Mouse (Mus musculus) liver, postnatal 0 days (tissue): ENCODE results near the gene Qser1. TPM values are rescaled to one million over a fixed set of nuclear protein-coding genes. Genes with fewer than 3 reads are reported as not detected.
A peak's percentile ranks its signal among the peaks of the same experiment; 100 is the strongest.
"Not testable (repeated sequence)": the region's sequence is repeated elsewhere in the genome, so short reads cannot be mapped to it uniquely, and the experiment has no call there.

Experiments
- ATAC-seq: fragments of 200-750 bp; cut with Nextera tagmentation; 2 replicates; pipeline ENCODE4 v1.8.0; 2017; ENCODE audit warnings: mild to moderate bottlenecking, moderate library complexity
- DNase-seq: peaks from one replicate; pipeline ENCODE4 v3.0.0-alpha.2; 2016
- H3K27ac ChIP-seq: fragments of 300-500 bp; sonication (generic); 2 replicates; pipeline ENCODE4 v1.5.1; 2014; ENCODE audit warnings: antibody characterized with exemption, moderate library complexity, mild to moderate bottlenecking, low read depth
- H3K27me3 ChIP-seq: fragments of 300-500 bp; sonication (generic); 2 replicates; pipeline ENCODE4 v1.6.1; 2014; ENCODE audit warnings: low read length, control low read depth, mixed read lengths; ENCODE audit not compliant: insufficient read depth
- H3K36me3 ChIP-seq: fragments of 300-500 bp; sonication (generic); replicated peaks from 2 replicates; pipeline ENCODE4 v1.6.1; 2014; ENCODE audit warnings: mild to moderate bottlenecking, control low read depth, low read length, moderate library complexity, mixed read lengths; ENCODE audit not compliant: insufficient read depth
- H3K4me1 ChIP-seq: fragments of 300-500 bp; sonication (generic); 2 replicates; pipeline ENCODE4 v1.6.1; 2014; ENCODE audit warnings: antibody characterized with exemption, mild to moderate bottlenecking, control low read depth; ENCODE audit not compliant: insufficient read depth
- H3K4me2 ChIP-seq: fragments of 300-500 bp; sonication (generic); 2 replicates; pipeline ENCODE4 v1.6.1; 2014; ENCODE audit warnings: low read depth, mild to moderate bottlenecking, low read length, moderate library complexity, mixed read lengths
- H3K4me3 ChIP-seq: fragments of 300-500 bp; sonication (generic); 2 replicates; pipeline ENCODE4 v1.5.1; 2014; ENCODE audit warnings: low read depth, low read length
- H3K9ac ChIP-seq: fragments of 300-500 bp; sonication (generic); replicated peaks from 2 replicates; pipeline ENCODE4 v1.6.1; 2014; ENCODE audit warnings: mild to moderate bottlenecking, moderate library complexity
- H3K9me3 ChIP-seq: fragments of 300-500 bp; sonication (generic); 2 replicates; pipeline ENCODE4 v1.6.1; 2016; ENCODE audit warnings: mild to moderate bottlenecking, control low read depth, low read length, mixed read lengths
- CTCF ChIP-seq: sonication (generic); IDR thresholded peaks from 2 replicates; pipeline ENCODE4 v1.5.1; 2016; ENCODE audit warnings: antibody characterized with exemption, low read depth
- EP300 ChIP-seq: IDR thresholded peaks from 2 replicates; pipeline ENCODE4 v1.6.1; 2016; ENCODE audit warnings: antibody characterized with exemption, low read depth, mild to moderate bottlenecking
- WGBS: fragments of 180-500 bp; shearing (Covaris S2); extraction: QIAGEN DNeasy Blood & Tissue Kit; methylation state at CpG from one replicate; pipeline ENCODE4 v1.1.7; 2014; ENCODE audit not compliant: insufficient replicate concordance; 5-methylcytosine and 5-hydroxymethylcytosine counted together
- polyA plus RNA-seq: library from polyadenylated mRNA; unstranded; fragments of >200 nt; fragmentation: Nextera tagmentation; extraction: Ambion mirVana; gene quantifications from 2 replicates; pipeline ENCODE4 v1.2.1, GENCODE M21; 2015

Gene Qser1
- 1.2 TPM in 2 replicates for polyA plus RNA-seq

- peak within 1 kb of the TSS; percentile 92 for H3K9ac ChIP-seq
- peak within 1 kb of the TSS; percentile 99 for H3K4me2 ChIP-seq
- peak within 1 kb of the TSS; percentile 92 for H3K4me3 ChIP-seq
- H3K27ac ChIP-seq = peak within 1 kb of the TSS; percentile 97
- TF ChIP-seq CTCF (no peak), EP300 (no peak)
- no peaks in the 10 kb centered on the region for H3K27me3 ChIP-seq
- peaks cover 15% of the 10 kb centered on the region for H3K4me1 ChIP-seq
- no peaks in the 10 kb centered on the region for H3K9me3 ChIP-seq
- no peak for ATAC-seq
- WGBS = under 1% methylated on average over 16 of the region's 50 CpGs
- DNase-seq = no peak
- H3K36me3 ChIP-seq = no peaks in the 10 kb centered on the region
These were observed at the start of gene Qser1 for GRCm38 (mm10) chr2:104816371-104816827. TSS of gene Qser1 (minus strand) at chr2:104816760.

GRCm38 (mm10) chr2:104864176-104864860, 47.8 kb upstream of the Qser1 start:
- 89% methylated on average over 4 of the region's 4 CpGs for WGBS
- no peak for DNase-seq
- Histone ChIP-seq H3K27me3 (no peaks in the 10 kb centered on the region), H3K4me3 (no peak overlapping the region), H3K36me3 (no peaks in the 10 kb centered on the region), H3K4me2 (no peak overlapping the region), H3K27ac (no peak overlapping the region), H3K4me1 (no peaks in the 10 kb centered on the region), H3K9ac (no peak overlapping the region), H3K9me3 (no peaks in the 10 kb centered on the region)
- TF ChIP-seq CTCF (no peak), EP300 (no peak)
- ATAC-seq = peak; percentile 83

- TF ChIP-seq EP300 (no peak), CTCF (no peak)
- no peaks in the 10 kb centered on the region for H3K36me3 ChIP-seq
- no peaks in the 10 kb centered on the region for H3K27me3 ChIP-seq
- H3K4me3 ChIP-seq = no peak overlapping the region
- H3K4me2 ChIP-seq = no peak overlapping the region
- WGBS = 76% methylated on average over 10 of the region's 10 CpGs
- H3K9ac ChIP-seq = no peak overlapping the region
- ATAC-seq = no peak
- no peaks in the 10 kb centered on the region for H3K4me1 ChIP-seq
- no peak for DNase-seq
- no peaks in the 10 kb centered on the region for H3K9me3 ChIP-seq
- no peak overlapping the region for H3K27ac ChIP-seq
These were observed 43.9 kb upstream of the Qser1 start for GRCm38 (mm10) chr2:104860426-104860825.

- ATAC-seq = no peak
- TF ChIP-seq CTCF = no peak
- TF ChIP-seq EP300 = no peak
- Histone ChIP-seq H3K9ac (no peak overlapping the region), H3K4me1 (no peaks in the 10 kb centered on the region), H3K27ac (no peak overlapping the region), H3K36me3 (no peaks in the 10 kb centered on the region), H3K4me2 (no peak overlapping the region), H3K27me3 (no peaks in the 10 kb centered on the region), H3K9me3 (no peaks in the 10 kb centered on the region), H3K4me3 (no peak overlapping the region)
- no peak for DNase-seq
- WGBS = 65% methylated on average over 5 of the region's 5 CpGs
These were observed 42.5 kb upstream of the Qser1 start for GRCm38 (mm10) chr2:104859060-104859459.

- H3K4me2 ChIP-seq, H3K27me3 ChIP-seq, H3K9me3 ChIP-seq, H3K9ac ChIP-seq, ATAC-seq, H3K4me1 ChIP-seq, H3K36me3 ChIP-seq, H3K4me3 ChIP-seq, DNase-seq, H3K27ac ChIP-seq: not testable (repeated sequence)
- 82% methylated on average over 3 of the region's 3 CpGs for WGBS
These were observed 41.5 kb upstream of the Qser1 start for GRCm38 (mm10) chr2:104858083-104858482.

- Histone ChIP-seq H3K4me2 (no peak overlapping the region), H3K27me3 (no peaks in the 10 kb centered on the region), H3K4me1 (no peaks in the 10 kb centered on the region), H3K4me3 (no peak overlapping the region), H3K27ac (no peak overlapping the region), H3K9me3 (no peaks in the 10 kb centered on the region), H3K9ac (no peak overlapping the region), H3K36me3 (no peaks in the 10 kb centered on the region)
- TF ChIP-seq EP300 = no peak
- no peak for TF ChIP-seq CTCF
- DNase-seq = no peak
- ATAC-seq = no peak
- 49% methylated on average over 1 of the region's 1 CpGs for WGBS
These were observed 39.7 kb upstream of the Qser1 start for GRCm38 (mm10) chr2:104856218-104856617.
